9 mouse cellular contexts compared by ENCODE assay signal in the genomic region with DNA sequence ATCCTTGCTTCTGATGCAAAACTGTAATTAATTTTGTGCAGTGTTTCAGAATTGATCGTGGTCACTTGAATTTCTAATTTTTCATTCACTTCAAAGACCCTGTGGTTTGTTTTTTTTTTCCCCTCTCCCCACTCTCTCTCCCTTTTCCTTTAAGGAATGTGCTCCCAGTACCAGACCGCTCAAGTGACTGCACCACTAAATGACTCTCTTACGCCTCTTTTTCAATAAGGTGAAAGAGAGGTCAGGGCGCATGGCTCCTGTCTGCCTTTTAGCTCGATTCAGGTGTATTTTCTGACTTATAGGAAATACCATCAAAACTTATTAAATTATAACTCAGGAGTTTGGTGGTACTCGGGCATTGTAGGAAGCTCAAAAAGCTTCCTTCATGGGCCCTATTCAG.
DNase-seq lines count a peak whose midpoint lies in the region; ATAC-seq lines count a peak whose summit lies in the region.
"Had no signal": no experiment of that assay in that cellular context is flagged by ENCODE, and none has a peak within 500 bp of the region (broad histone marks: within the 10 kb centered on the region; RNA-seq: fewer than 3 reads in every experiment).

No protein-coding gene starts in this region.

- H3K4me2 ChIP-seq in heart, embryonic 13.5 days: peak overlapping the region; percentile 66
- H3K4me2 ChIP-seq in forebrain, embryonic 15.5 days (replicated peaks): peak overlapping the region; percentile 35
- H3K4me2 ChIP-seq in limb, embryonic 12.5 days: peak overlapping the region; percentile 48

- no peaks in the 10 kb centered on the region for H3K9me3 ChIP-seq in heart, embryonic 13.5 days
- H3K9me3 ChIP-seq in forebrain, embryonic 15.5 days: no peaks in the 10 kb centered on the region
- no peaks in the 10 kb centered on the region for H3K9me3 ChIP-seq in limb, embryonic 12.5 days

- WGBS in heart, embryonic 13.5 days: 19% methylated on average over 6 of the region's 6 CpGs
- WGBS in forebrain, embryonic 15.5 days: 5% methylated on average over 6 of the region's 6 CpGs
- 5% methylated on average over 6 of the region's 6 CpGs for WGBS in limb, embryonic 12.5 days

- H3K4me1 ChIP-seq in heart, embryonic 13.5 days: peaks cover 12% of the 10 kb centered on the region
- peaks cover 15% of the 10 kb centered on the region for H3K4me1 ChIP-seq in forebrain, embryonic 15.5 days
- H3K4me1 ChIP-seq in limb, embryonic 12.5 days (replicated peaks): peaks cover 13% of the 10 kb centered on the region

- no peak overlapping the region for H3K27ac ChIP-seq in heart, embryonic 13.5 days (replicated peaks)
- no peak overlapping the region for H3K27ac ChIP-seq in forebrain, embryonic 15.5 days (replicated peaks)
- no peak overlapping the region for H3K27ac ChIP-seq in limb, embryonic 12.5 days
- H3K27ac ChIP-seq: macrophage had no signal

- H3K4me3 ChIP-seq in heart, embryonic 13.5 days: peak overlapping the region; percentile 29
- H3K4me3 ChIP-seq in forebrain, embryonic 15.5 days: peak overlapping the region; percentile 1; the same call in 1 of the 2 replicates
- no peak overlapping the region for H3K4me3 ChIP-seq in limb, embryonic 12.5 days (replicated peaks)

- no peak for ATAC-seq in heart, embryonic 13.5 days (ENCODE audit: extremely low read depth, insufficient number of reproducible peaks, low FRiP score, low TSS enrichment)
- ATAC-seq in forebrain, embryonic 15.5 days (replicated peaks): no peak
- ATAC-seq in limb, embryonic 12.5 days (ENCODE audit: insufficient number of reproducible peaks, insufficient read depth, low FRiP score, low TSS enrichment, low read depth): no peak
- ATAC-seq in erythroblast, adult 5-6 weeks (replicated peaks; ENCODE audit: low FRiP score, poor library complexity, severe bottlenecking): no peak

- no peaks in the 10 kb centered on the region for H3K36me3 ChIP-seq in heart, embryonic 13.5 days
- no peaks in the 10 kb centered on the region for H3K36me3 ChIP-seq in forebrain, embryonic 15.5 days
- H3K36me3 ChIP-seq in limb, embryonic 12.5 days: no peaks in the 10 kb centered on the region

- H3K9ac ChIP-seq in heart, embryonic 13.5 days: 0 out of 2 replicates have a peak overlapping the region, but pooled peaks have one; percentile 24
- no peak overlapping the region for H3K9ac ChIP-seq in forebrain, embryonic 15.5 days (replicated peaks)
- no peak overlapping the region for H3K9ac ChIP-seq in limb, embryonic 12.5 days (replicated peaks)

- DNase-seq in heart, adult 11 months: no peak
- peak; percentile 12 for DNase-seq in R1 (ENCODE audit: low read depth, low spot score)
- DNase-seq in right cerebral cortex, postnatal 4 days: no peak
- no peak for DNase-seq in layer of hippocampus, postnatal 25 days (ENCODE audit: extremely low spot score in 1 of 2, low spot score in 1 of 2)

- H3K27me3 ChIP-seq in heart, embryonic 13.5 days (replicated peaks): no peaks in the 10 kb centered on the region; the same call in 1 of the 2 replicates
- peaks cover 12% of the 10 kb centered on the region; the same call in 1 of the 2 replicates for H3K27me3 ChIP-seq in forebrain, embryonic 15.5 days
- H3K27me3 ChIP-seq in limb, embryonic 12.5 days: no peaks in the 10 kb centered on the region
